Mouse (Mus musculus): ENCODE results near the gene Tspan9. TPM values are rescaled to one million over a fixed set of nuclear protein-coding genes. Genes with fewer than 3 reads are reported as not detected.
A peak's percentile ranks its signal among the peaks of the same experiment; 100 is the strongest.

Tspan9 gene
- polyA plus RNA-seq, 2 experiments = 12.1 to 15.5 TPM

- DNase-seq (ENCODE audit: low read depth in 3 of 3, low spot score in 3 of 3) (no peak), ATAC-seq (ENCODE audit: insufficient read depth) (no peak)
- 46% methylated on average over 11 of the region's 11 CpGs for WGBS (ENCODE audit: insufficient replicate concordance)
Measured at GRCm38 (mm10) chr6:128033172-128033867, 110.1 kb downstream of the Tspan9 start.

GRCm38 (mm10) chr6:128032252-128033171, 110.9 kb downstream of the Tspan9 start:
- peaks cover 0 to 3% of the 10 kb centered on the region in 2 experiments; a peak in 1 of 4 replicates for H3K4me1 ChIP-seq (replicated peaks; ENCODE audit: control insufficient read depth in 2 of 2, insufficient read depth in 2 of 2, low read length in 1 of 2)
- TF ChIP-seq EP300 (IDR thresholded peaks at IDR 0.05; ENCODE audit: low read depth) (no peak), CTCF (IDR thresholded peaks at IDR 0.05; ENCODE audit: low read depth) (peak; percentile 85)
- H3K9ac ChIP-seq (replicated peaks) = no peak overlapping the region
- ATAC-seq (ENCODE audit: insufficient read depth) (no peak), DNase-seq (ENCODE audit: low read depth in 3 of 3, low spot score in 3 of 3) (peak in 1 of 3 experiments; percentile 10)
- H3K4me2 ChIP-seq (ENCODE audit: low read depth) = no peak overlapping the region
- H3K36me3 ChIP-seq (replicated peaks; ENCODE audit: control insufficient read depth, insufficient read depth, low read depth) = no peaks in the 10 kb centered on the region
- 31% methylated on average over 16 of the region's 16 CpGs for WGBS (ENCODE audit: insufficient replicate concordance)
- H3K9me3 ChIP-seq (ENCODE audit: control insufficient read depth, low read length) = no peaks in the 10 kb centered on the region
- no peak overlapping the region for H3K4me3 ChIP-seq (ENCODE audit: insufficient read depth in 1 of 2, low read depth in 2 of 2, low read length in 2 of 2)
- no peak overlapping the region for H3K27ac ChIP-seq
- peaks cover 34% of the 10 kb centered on the region for H3K27me3 ChIP-seq (ENCODE audit: control insufficient read depth, insufficient read depth, low read length)

More at GRCm38 (mm10) chr6:128033172-128033867, 110.1 kb downstream of the Tspan9 start:
- H3K9ac ChIP-seq (replicated peaks) = no peak overlapping the region
- no peaks in the 10 kb centered on the region for H3K9me3 ChIP-seq (ENCODE audit: control insufficient read depth, low read length)
- H3K27me3 ChIP-seq (ENCODE audit: control insufficient read depth, insufficient read depth, low read length) = peaks cover 34% of the 10 kb centered on the region
- no peak overlapping the region for H3K4me2 ChIP-seq (ENCODE audit: low read depth)
- H3K4me1 ChIP-seq (replicated peaks; ENCODE audit: control insufficient read depth in 2 of 2, insufficient read depth in 2 of 2, low read length in 1 of 2) = peaks cover 0 to 3% of the 10 kb centered on the region in 2 experiments; a peak in 1 of 4 replicates
- H3K27ac ChIP-seq = no peak overlapping the region
- TF ChIP-seq CTCF (IDR thresholded peaks at IDR 0.05; ENCODE audit: low read depth) = no peak
- no peak for TF ChIP-seq EP300 (IDR thresholded peaks at IDR 0.05; ENCODE audit: low read depth)
- no peak overlapping the region for H3K4me3 ChIP-seq (ENCODE audit: insufficient read depth in 1 of 2, low read depth in 2 of 2, low read length in 2 of 2)
- no peaks in the 10 kb centered on the region for H3K36me3 ChIP-seq (replicated peaks; ENCODE audit: control insufficient read depth, insufficient read depth, low read depth)

- H3K36me3 ChIP-seq (replicated peaks; ENCODE audit: control insufficient read depth, insufficient read depth, low read depth) = no peaks in the 10 kb centered on the region
Measured at GRCm38 (mm10) chr6:128031584-128031983, 111.8 kb downstream of the Tspan9 start.

DNA sequence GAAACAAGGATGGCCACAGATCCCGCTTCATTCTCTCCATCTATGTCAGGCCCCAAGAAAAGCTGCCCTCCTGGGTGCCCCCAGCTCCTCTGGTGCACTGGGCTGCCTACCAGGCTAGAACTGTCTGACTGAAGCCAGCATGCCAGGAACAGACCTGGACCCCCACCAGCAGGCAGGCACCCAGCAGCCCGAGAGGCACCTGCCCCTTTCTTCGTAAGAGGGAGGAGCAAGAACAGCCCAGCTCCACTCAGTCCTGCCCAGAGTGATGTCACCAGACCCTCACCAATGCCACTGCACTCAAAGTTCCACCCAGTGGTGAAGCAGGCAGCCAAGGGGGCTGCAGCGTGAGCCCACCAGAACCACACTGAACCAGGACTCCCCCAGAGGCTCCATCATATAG, 112.3 kb downstream of the Tspan9 start:
- ATAC-seq (ENCODE audit: insufficient read depth) = no peak
- no peak overlapping the region for H3K27ac ChIP-seq
- no peak overlapping the region for H3K9ac ChIP-seq (replicated peaks)
- no peak for TF ChIP-seq EP300 (IDR thresholded peaks at IDR 0.05; ENCODE audit: low read depth)
- no peak for TF ChIP-seq CTCF (IDR thresholded peaks at IDR 0.05; ENCODE audit: low read depth)
- H3K36me3 ChIP-seq (replicated peaks; ENCODE audit: control insufficient read depth, insufficient read depth, low read depth) = no peaks in the 10 kb centered on the region
- WGBS (ENCODE audit: insufficient replicate concordance) = 65% methylated on average over 4 of the region's 4 CpGs
- H3K9me3 ChIP-seq (ENCODE audit: control insufficient read depth, low read length) = no peaks in the 10 kb centered on the region
- peaks cover 32% of the 10 kb centered on the region for H3K27me3 ChIP-seq (ENCODE audit: control insufficient read depth, insufficient read depth, low read length)
- peaks cover 0 to 3% of the 10 kb centered on the region in 2 experiments; a peak in 1 of 4 replicates for H3K4me1 ChIP-seq (replicated peaks; ENCODE audit: control insufficient read depth in 2 of 2, insufficient read depth in 2 of 2, low read length in 1 of 2)
- DNase-seq (ENCODE audit: low read depth in 3 of 3, low spot score in 3 of 3) = no peak
- H3K4me2 ChIP-seq (ENCODE audit: low read depth) = no peak overlapping the region
- no peak overlapping the region for H3K4me3 ChIP-seq (ENCODE audit: insufficient read depth in 1 of 2, low read depth in 2 of 2, low read length in 2 of 2)

More at GRCm38 (mm10) chr6:128031584-128031983, 111.8 kb downstream of the Tspan9 start:
- no peak overlapping the region for H3K4me2 ChIP-seq (ENCODE audit: low read depth)
- H3K9ac ChIP-seq (replicated peaks) = no peak overlapping the region
- H3K27ac ChIP-seq = no peak overlapping the region
- WGBS (ENCODE audit: insufficient replicate concordance) = 25% methylated on average over 2 of the region's 2 CpGs
- H3K4me3 ChIP-seq (ENCODE audit: insufficient read depth in 1 of 2, low read depth in 2 of 2, low read length in 2 of 2) = no peak overlapping the region
- no peaks in the 10 kb centered on the region for H3K9me3 ChIP-seq (ENCODE audit: control insufficient read depth, low read length)
- peaks cover 0 to 3% of the 10 kb centered on the region in 2 experiments; a peak in 1 of 4 replicates for H3K4me1 ChIP-seq (replicated peaks; ENCODE audit: control insufficient read depth in 2 of 2, insufficient read depth in 2 of 2, low read length in 1 of 2)
- no peak for TF ChIP-seq EP300 (IDR thresholded peaks at IDR 0.05; ENCODE audit: low read depth)
- TF ChIP-seq CTCF (IDR thresholded peaks at IDR 0.05; ENCODE audit: low read depth) = no peak
- DNase-seq (ENCODE audit: low read depth in 3 of 3, low spot score in 3 of 3) = no peak
- peaks cover 34% of the 10 kb centered on the region for H3K27me3 ChIP-seq (ENCODE audit: control insufficient read depth, insufficient read depth, low read length)
- ATAC-seq (ENCODE audit: insufficient read depth) = no peak

DNA sequence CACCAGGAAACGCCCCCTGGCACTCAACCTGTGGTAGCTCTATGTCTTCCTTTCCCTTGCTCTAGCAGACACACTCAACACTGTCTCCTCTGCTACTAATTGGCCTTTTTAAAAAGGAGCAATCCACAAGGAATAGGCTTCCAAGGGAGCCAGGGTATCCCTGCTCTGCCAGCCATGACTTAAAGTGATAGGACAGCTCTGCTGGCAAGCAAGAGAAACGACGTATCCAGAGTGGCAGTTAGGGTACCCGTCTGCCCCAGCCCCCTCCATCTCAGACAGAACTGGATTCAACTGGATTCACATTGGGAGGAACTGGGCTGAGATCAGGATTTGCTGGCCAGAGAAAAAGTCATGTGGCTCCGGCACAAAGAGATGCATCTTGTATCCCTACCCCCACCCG, 112.9 kb downstream of the Tspan9 start:
- no peak overlapping the region for H3K9ac ChIP-seq (replicated peaks)
- no peak for ATAC-seq (ENCODE audit: insufficient read depth)
- H3K9me3 ChIP-seq (ENCODE audit: control insufficient read depth, low read length) = no peaks in the 10 kb centered on the region
- H3K4me3 ChIP-seq (ENCODE audit: insufficient read depth in 1 of 2, low read depth in 2 of 2, low read length in 2 of 2) = no peak overlapping the region
- 64% methylated on average over 6 of the region's 6 CpGs for WGBS (ENCODE audit: insufficient replicate concordance)
- peaks cover 26% of the 10 kb centered on the region for H3K27me3 ChIP-seq (ENCODE audit: control insufficient read depth, insufficient read depth, low read length)
- no peaks in the 10 kb centered on the region for H3K4me1 ChIP-seq (replicated peaks; ENCODE audit: control insufficient read depth in 2 of 2, insufficient read depth in 2 of 2, low read length in 1 of 2)
- H3K4me2 ChIP-seq (ENCODE audit: low read depth) = no peak overlapping the region
- DNase-seq (ENCODE audit: low read depth in 3 of 3, low spot score in 3 of 3) = no peak
- H3K36me3 ChIP-seq (replicated peaks; ENCODE audit: control insufficient read depth, insufficient read depth, low read depth) = no peaks in the 10 kb centered on the region
- H3K27ac ChIP-seq = no peak overlapping the region
- TF ChIP-seq CTCF (IDR thresholded peaks at IDR 0.05; ENCODE audit: low read depth) (no peak), EP300 (IDR thresholded peaks at IDR 0.05; ENCODE audit: low read depth) (no peak)
